Mouse (Mus musculus) large intestine, adult 2 months (tissue): ENCODE measurements around the gene Ntng1. TPM values are rescaled to one million over a fixed set of nuclear protein-coding genes. Genes with fewer than 3 reads are reported as not detected.

ENCODE experiments used
- DNase-seq: peaks from one replicate; pipeline ENCODE4 v3.0.0-alpha.2; 2012; ENCODE audit warnings: low read depth, low spot score
- WGBS: fragments of 180-500 bp; shearing (Covaris S2); methylation state at CpG from one replicate; pipeline ENCODE4 v1.1.7; 2018; 5-methylcytosine and 5-hydroxymethylcytosine counted together
- polyA plus RNA-seq: library from polyadenylated mRNA; depleted of rRNA; stranded (reverse); fragments of >200 nt; gene quantifications from 2 replicates; pipeline ENCODE4 v1.2.3, GENCODE M21; 2012; rRNA removed

The Ntng1 gene
- polyA plus RNA-seq = 0.07 and 0.19 TPM in 2 replicates

DNA sequence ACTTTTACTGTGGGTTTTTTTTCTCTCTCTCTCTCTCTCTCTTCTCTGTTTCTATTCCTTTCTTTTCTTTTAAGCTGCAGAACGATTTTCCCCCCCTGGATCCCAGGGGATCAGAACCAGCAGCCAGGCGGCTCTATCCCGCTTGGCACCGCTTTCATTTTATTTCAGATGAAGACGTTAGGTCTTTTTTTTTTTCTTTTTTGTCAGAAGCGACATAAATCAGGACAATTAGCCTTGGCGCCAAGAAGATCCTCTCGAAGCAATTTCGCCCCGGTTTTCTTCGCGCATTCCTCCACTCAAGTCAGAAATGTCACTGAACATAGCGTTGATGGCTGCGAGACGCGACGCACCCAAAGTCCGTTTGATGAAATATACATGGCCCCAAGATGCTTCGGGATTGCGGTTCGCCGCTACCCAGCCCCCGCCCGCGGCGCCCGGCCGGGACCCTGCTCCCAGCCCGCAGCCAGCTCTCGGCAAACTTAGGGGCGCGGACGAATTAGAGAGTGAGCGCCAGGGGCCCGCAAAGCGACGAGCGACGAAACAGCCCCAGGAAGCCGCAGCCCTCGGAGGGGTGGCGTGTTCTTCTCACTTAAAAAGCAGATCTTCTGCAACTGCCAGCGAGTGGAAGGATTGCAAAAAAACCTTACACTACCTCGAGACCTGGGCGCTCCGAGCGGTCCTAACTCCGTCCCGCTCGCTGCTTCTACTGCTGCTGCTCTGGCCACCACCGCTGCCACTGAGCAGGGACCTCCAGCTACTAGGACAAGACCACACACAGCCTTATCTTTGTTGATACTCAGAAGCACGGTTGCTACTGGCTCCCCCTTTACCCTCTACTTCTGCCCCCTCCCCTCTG, at the start of gene Ntng1:
TSS of gene Ntng1 (minus strand) at position 806 of the 856 bp plus-strand sequence.
- WGBS = 2% methylated on average over 52 of the region's 52 CpGs
- DNase-seq = no peak

- no peak for DNase-seq
- 62% methylated on average over 5 of the region's 5 CpGs for WGBS
Measured at GRCm38 (mm10) chr3:110187401-110187948, 43.7 kb upstream of the Ntng1 start.

- DNase-seq = no peak
- 78% methylated on average over 7 of the region's 7 CpGs for WGBS
Measured at GRCm38 (mm10) chr3:110149089-110149488, 5.3 kb upstream of the Ntng1 start.

- 59% methylated on average over 6 of the region's 6 CpGs for WGBS
- no peak for DNase-seq
Measured at GRCm38 (mm10) chr3:110144301-110145055, 667 bp upstream of the Ntng1 start.

DNA sequence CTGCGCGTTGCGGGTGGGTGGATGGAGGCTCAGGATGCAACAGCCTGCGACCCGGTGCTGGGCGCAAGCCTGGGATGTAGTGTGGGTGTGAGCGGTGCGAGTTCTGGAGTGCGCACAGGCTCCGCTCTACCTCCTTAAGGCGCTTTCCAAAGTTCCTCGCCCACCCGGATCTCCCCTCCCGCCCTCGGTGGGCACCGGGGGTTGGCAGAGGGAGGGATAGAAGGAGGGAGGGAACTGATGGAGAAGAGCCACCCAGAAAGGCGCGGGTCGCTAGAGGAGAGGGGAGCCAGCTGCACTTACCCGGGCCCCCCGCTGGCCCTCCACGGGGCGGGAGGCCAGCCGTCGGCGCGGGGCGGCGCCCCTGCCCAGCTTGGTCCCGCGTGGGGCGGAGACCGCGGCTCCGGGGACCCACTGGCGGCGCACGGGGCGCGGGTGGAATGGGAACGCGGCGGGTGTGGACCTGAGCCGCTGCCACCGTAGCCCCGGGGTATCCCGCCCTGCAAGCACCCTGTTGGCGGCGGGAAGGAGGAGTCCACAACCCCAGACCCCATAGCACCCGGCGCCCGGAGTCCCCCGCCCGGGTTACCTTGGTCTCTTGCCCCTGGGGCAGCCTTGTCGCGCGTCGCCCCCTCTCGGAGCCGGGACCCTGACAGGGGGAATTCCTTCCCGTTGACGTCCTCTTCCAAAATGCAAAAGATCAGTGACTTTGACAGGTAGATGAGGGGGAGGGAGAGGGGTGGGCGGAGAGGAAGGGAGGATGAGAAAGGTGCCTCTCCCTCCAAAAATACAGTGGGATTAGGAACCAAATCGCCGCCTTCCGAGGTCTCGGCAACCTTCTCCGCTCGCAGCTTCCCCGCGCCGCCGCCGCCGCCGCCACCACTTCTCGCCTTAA, 1.3 kb downstream of the Ntng1 start:
- 1% methylated on average over 77 of the region's 77 CpGs for WGBS
- no peak for DNase-seq

- WGBS = 3% methylated on average over 13 of the region's 13 CpGs
- DNase-seq = no peak
Measured at GRCm38 (mm10) chr3:110141351-110142302, 2.2 kb downstream of the Ntng1 start.

GRCm38 (mm10) chr3:110136115-110136514, 7.7 kb downstream of the Ntng1 start:
- WGBS = 17% methylated on average over 1 of the region's 1 CpGs
- no peak for DNase-seq

- 78% methylated on average over 9 of the region's 9 CpGs for WGBS
- DNase-seq = no peak
Measured at GRCm38 (mm10) chr3:110133150-110133549, 10.7 kb downstream of the Ntng1 start.

GRCm38 (mm10) chr3:110132289-110132688, 11.5 kb downstream of the Ntng1 start:
- 69% methylated on average over 8 of the region's 8 CpGs for WGBS

DNA sequence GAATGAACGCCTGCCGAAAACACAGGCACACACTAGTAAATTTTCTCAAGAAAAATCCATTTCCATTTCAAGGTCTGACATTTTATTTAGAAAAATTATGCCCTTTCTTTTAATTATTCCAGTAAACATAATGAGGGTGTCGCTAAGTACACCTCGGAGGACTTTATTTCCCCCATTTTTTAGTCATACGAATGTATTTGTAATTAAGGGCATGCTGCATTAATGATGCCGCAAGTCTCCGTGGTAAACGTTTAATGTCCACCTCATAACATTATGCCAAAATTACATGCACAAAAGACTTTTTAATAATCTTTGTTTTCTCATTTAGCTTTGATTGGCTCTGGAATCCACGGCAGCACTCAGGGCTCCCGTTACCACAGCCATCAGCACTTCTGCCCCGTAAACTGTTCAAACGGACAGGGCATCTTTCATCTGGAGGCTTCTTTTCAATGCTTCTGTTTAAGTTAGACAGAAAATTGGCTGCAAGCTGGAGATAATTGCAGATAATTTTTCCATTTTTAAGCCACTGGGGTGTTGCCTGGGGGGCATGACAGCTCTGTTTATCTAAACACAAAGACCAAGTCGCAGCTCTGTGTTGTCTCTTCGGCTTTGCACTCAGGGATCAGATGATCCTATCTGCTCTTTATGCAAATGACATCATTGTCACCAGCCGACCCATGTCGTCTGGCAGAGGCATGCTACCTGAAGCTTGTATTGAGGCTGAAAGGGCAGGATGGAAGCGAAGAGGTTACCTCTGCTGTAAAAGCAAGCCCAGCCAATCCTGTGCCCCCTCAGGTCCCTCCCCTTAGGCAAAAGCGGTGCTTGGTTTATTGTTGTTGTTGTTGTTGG, 12.5 kb downstream of the Ntng1 start:
- no peak for DNase-seq
- WGBS = 62% methylated on average over 18 of the region's 18 CpGs

More at GRCm38 (mm10) chr3:110132289-110132688, 11.5 kb downstream of the Ntng1 start:
- no peak for DNase-seq

- DNase-seq = no peak
- WGBS = 65% methylated on average over 6 of the region's 6 CpGs
Measured at GRCm38 (mm10) chr3:110129607-110130006, 14.2 kb downstream of the Ntng1 start.

GRCm38 (mm10) chr3:110105982-110106381, 37.8 kb downstream of the Ntng1 start:
- 41% methylated on average over 2 of the region's 2 CpGs for WGBS
- no peak for DNase-seq

DNA sequence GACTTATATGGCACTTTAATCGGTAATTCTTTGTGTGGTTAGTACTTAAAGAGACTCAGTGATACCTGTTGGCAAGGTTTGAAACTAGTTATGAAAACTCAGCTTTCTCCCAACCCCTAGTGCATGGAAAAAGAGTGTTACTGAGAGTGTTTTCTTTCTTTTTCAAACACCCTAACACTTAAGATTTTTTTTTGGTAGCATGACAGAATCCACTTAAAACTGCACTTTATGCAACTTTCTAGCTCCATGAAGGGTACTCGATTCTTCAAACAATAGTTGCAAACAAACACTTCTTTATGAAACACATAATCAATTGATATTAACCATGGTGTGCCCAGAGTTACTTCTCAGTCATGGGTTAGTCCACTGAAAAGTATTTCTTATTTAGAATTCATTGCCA, 49.4 kb downstream of the Ntng1 start:
- WGBS = 72% methylated on average over 2 of the region's 2 CpGs
- DNase-seq = no peak

GRCm38 (mm10) chr3:110094003-110094402, 49.8 kb downstream of the Ntng1 start:
- DNase-seq = no peak
- WGBS = 74% methylated on average over 3 of the region's 3 CpGs

GRCm38 (mm10) chr3:110092521-110092920, 51.3 kb downstream of the Ntng1 start:
- DNase-seq = no peak
- 85% methylated on average over 3 of the region's 3 CpGs for WGBS

- 85% methylated on average over 6 of the region's 6 CpGs for WGBS
- no peak for DNase-seq
Measured at GRCm38 (mm10) chr3:110087189-110087588, 56.6 kb downstream of the Ntng1 start.

DNA sequence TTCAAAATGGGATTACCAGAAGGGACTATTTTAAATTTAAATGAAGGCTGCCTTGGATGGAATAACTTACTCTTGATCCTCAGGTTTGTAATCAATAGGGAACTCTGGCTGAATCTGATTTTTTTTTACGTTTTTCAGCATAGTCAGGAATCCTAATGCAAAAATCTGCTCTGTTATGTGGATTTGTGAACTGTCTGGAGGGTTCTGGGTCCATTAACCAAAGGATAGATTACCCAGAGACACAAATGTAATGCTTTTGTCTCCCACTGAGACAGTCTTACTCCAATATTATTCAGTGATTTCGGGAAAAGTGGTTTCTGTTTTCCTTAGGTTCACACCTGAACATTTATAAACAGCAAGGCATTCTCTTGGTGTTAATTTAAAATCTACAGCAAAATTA, 58.5 kb downstream of the Ntng1 start:
- 69% methylated on average over 2 of the region's 2 CpGs for WGBS
- no peak for DNase-seq
